Mouse (Mus musculus): Measurements from ENCODE around the gene Dot1l. TPM values are rescaled to one million over a fixed set of nuclear protein-coding genes. Genes with fewer than 3 reads are reported as not detected.
"Not testable (repeated sequence)": the region's sequence is repeated elsewhere in the genome, so short reads cannot be mapped to it uniquely, and the experiment has no call there.

Gene Dot1l
- total RNA-seq, 2 experiments from 2014 or later = 51.7 to 69.6 TPM

GRCm38 (mm10) chr10:80806341-80807056, 51.5 kb downstream of the Dot1l start:
- ATAC-seq (replicated peaks; ENCODE audit: low FRiP score, poor library complexity, severe bottlenecking) = no peak

GRCm38 (mm10) chr10:80807057-80807627, 52.1 kb downstream of the Dot1l start:
- no peak for ATAC-seq (replicated peaks; ENCODE audit: low FRiP score, poor library complexity, severe bottlenecking)

GRCm38 (mm10) chr10:80808099-80808984, 53.3 kb downstream of the Dot1l start:
- ATAC-seq (replicated peaks; ENCODE audit: low FRiP score, poor library complexity, severe bottlenecking) = no peak

GRCm38 (mm10) chr10:80808985-80809632, 54.1 kb downstream of the Dot1l start:
- no peak for ATAC-seq (replicated peaks; ENCODE audit: low FRiP score, poor library complexity, severe bottlenecking)

- ATAC-seq (replicated peaks; ENCODE audit: low FRiP score, poor library complexity, severe bottlenecking) = no peak
These were observed 55.1 kb downstream of the Dot1l start for GRCm38 (mm10) chr10:80810084-80810483.

- no peak for ATAC-seq (replicated peaks; ENCODE audit: low FRiP score, poor library complexity, severe bottlenecking)
These were observed 57.5 kb downstream of the Dot1l start for GRCm38 (mm10) chr10:80812391-80813041.

GRCm38 (mm10) chr10:80813366-80813765, 58.4 kb downstream of the Dot1l start, which contains the start of gene Jsrp1:
Jsrp1 (minus strand) TSS chr10:80813498.
- no peak for ATAC-seq (replicated peaks; ENCODE audit: low FRiP score, poor library complexity, severe bottlenecking)

- no peak for ATAC-seq (replicated peaks; ENCODE audit: low FRiP score, poor library complexity, severe bottlenecking)
These were observed 59.8 kb downstream of the Dot1l start for GRCm38 (mm10) chr10:80814800-80815199.

- not testable (repeated sequence) for ATAC-seq (replicated peaks; ENCODE audit: low FRiP score, poor library complexity, severe bottlenecking)
These were observed 61.3 kb downstream of the Dot1l start for GRCm38 (mm10) chr10:80816303-80816702.

- no peak for ATAC-seq (replicated peaks; ENCODE audit: low FRiP score, poor library complexity, severe bottlenecking)
These were observed 62.2 kb downstream of the Dot1l start for GRCm38 (mm10) chr10:80817164-80817563.

GRCm38 (mm10) chr10:80817955-80818354, 62.9 kb downstream of the Dot1l start:
- ATAC-seq (replicated peaks; ENCODE audit: low FRiP score, poor library complexity, severe bottlenecking) = not testable (repeated sequence)

- ATAC-seq (replicated peaks; ENCODE audit: low FRiP score, poor library complexity, severe bottlenecking) = peak; percentile 99
These were observed 63.7 kb downstream of the Dot1l start for GRCm38 (mm10) chr10:80818599-80819281.

- ATAC-seq (replicated peaks; ENCODE audit: low FRiP score, poor library complexity, severe bottlenecking) = peak; percentile 0; the same call in 1 of the 2 replicates
These were observed 64.4 kb downstream of the Dot1l start for GRCm38 (mm10) chr10:80819406-80819805.

GRCm38 (mm10) chr10:80821991-80822390, 67.0 kb downstream of the Dot1l start:
- ATAC-seq (replicated peaks; ENCODE audit: low FRiP score, poor library complexity, severe bottlenecking) = no peak

GRCm38 (mm10) chr10:80822528-80822927, 67.5 kb downstream of the Dot1l start:
- no peak for ATAC-seq (replicated peaks; ENCODE audit: low FRiP score, poor library complexity, severe bottlenecking)

- no peak for ATAC-seq (replicated peaks; ENCODE audit: low FRiP score, poor library complexity, severe bottlenecking)
These were observed 68.3 kb downstream of the Dot1l start for GRCm38 (mm10) chr10:80823316-80823715.

GRCm38 (mm10) chr10:80823847-80824643, 69.0 kb downstream of the Dot1l start:
- ATAC-seq (replicated peaks; ENCODE audit: low FRiP score, poor library complexity, severe bottlenecking) = peak; percentile 57

GRCm38 (mm10) chr10:80824827-80825226, 69.8 kb downstream of the Dot1l start:
- no peak for ATAC-seq (replicated peaks; ENCODE audit: low FRiP score, poor library complexity, severe bottlenecking)

All from erythroid progenitor cell, adult 5-6 weeks (primary cell).